32 mouse cellular contexts compared by ENCODE assay signal in the genomic region with DNA sequence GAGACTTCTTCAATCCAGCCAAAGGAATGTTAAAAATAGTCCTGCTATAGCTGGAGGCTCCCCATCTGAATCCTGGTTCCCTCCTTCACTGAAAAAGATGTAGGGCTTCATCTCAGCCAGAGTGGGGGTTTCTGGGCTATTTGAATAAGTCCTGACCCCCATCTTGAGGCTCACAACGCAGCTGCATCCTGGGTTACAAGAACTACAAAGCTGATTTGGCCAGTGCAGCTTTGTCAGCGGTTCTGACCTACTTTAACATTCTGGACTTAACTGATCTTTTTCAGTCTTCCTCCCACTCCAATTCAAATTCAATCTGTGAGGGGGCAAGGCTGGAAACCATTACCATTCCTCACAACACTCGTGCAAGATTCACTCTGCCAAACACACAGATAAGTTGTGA. TPM values are rescaled to one million over a fixed set of nuclear protein-coding genes. Genes with fewer than 3 reads are reported as not detected.
DNase-seq lines count a peak whose midpoint lies in the region; ATAC-seq lines count a peak whose summit lies in the region.
"Had no signal": no experiment of that assay in that cellular context is flagged by ENCODE, and none has a peak within 500 bp of the region (broad histone marks: within the 10 kb centered on the region; RNA-seq: fewer than 3 reads in every experiment).

No protein-coding gene starts in this region.

- H3K27me3 ChIP-seq in midbrain, embryonic 15.5 days (replicated peaks): no peaks in the 10 kb centered on the region
- H3K27me3 ChIP-seq in midbrain, embryonic 13.5 days: no peaks in the 10 kb centered on the region
- H3K27me3 ChIP-seq in heart, embryonic 11.5 days (ENCODE audit: control insufficient read depth, insufficient read depth, low read length): no peaks in the 10 kb centered on the region
- H3K27me3 ChIP-seq: CH12.LX; embryonic facial prominence, embryonic 15.5 days; forebrain, embryonic 12.5 days; heart, embryonic 12.5 days; hindbrain, embryonic 15.5 days; intestine, embryonic 15.5 days; limb, embryonic 12.5 days; liver, embryonic 15.5 days; neural tube, embryonic 15.5 days had no signal

- ATAC-seq in cerebellum, adult (ENCODE audit: insufficient number of reproducible peaks, low FRiP score, low TSS enrichment): peak; percentile 70
- ATAC-seq in frontal cortex, adult (ENCODE audit: low TSS enrichment): peak; percentile 85
- ATAC-seq in midbrain, embryonic 15.5 days (replicated peaks): 0 out of 2 replicates have a peak, but pooled peaks have one; percentile 39
- ATAC-seq in midbrain, embryonic 13.5 days: no peak
- ATAC-seq in heart, embryonic 11.5 days (replicated peaks; ENCODE audit: insufficient number of reproducible peaks, low FRiP score, low TSS enrichment): no peak
- ATAC-seq: intestine, embryonic 15.5 days had no signal

- H3K4me1 ChIP-seq in midbrain, embryonic 15.5 days: no peaks in the 10 kb centered on the region
- H3K4me1 ChIP-seq in midbrain, embryonic 13.5 days (replicated peaks): no peaks in the 10 kb centered on the region
- peaks cover 5% of the 10 kb centered on the region; the same call in 1 of the 2 replicates for H3K4me1 ChIP-seq in heart, embryonic 11.5 days (ENCODE audit: control insufficient read depth, insufficient read depth, low read length)
- H3K4me1 ChIP-seq: embryonic facial prominence, embryonic 15.5 days; forebrain, embryonic 12.5 days; hindbrain, embryonic 15.5 days; intestine, embryonic 15.5 days; limb, embryonic 12.5 days; liver, embryonic 15.5 days; neural tube, embryonic 15.5 days had no signal

- no peak overlapping the region for H3K27ac ChIP-seq in midbrain, embryonic 15.5 days
- H3K27ac ChIP-seq in midbrain, embryonic 13.5 days: no peak overlapping the region
- H3K27ac ChIP-seq in heart, embryonic 11.5 days (ENCODE audit: low read depth, low read length): no peak overlapping the region
- H3K27ac ChIP-seq: embryonic facial prominence, embryonic 15.5 days; forebrain, embryonic 12.5 days; gastrocnemius, adult 2 months; hindbrain, embryonic 15.5 days; intestine, embryonic 15.5 days; kidney, postnatal 0 days; limb, embryonic 12.5 days; liver, embryonic 15.5 days; neural tube, embryonic 15.5 days had no signal

- whole genome bisulfite sequencing in midbrain, embryonic 15.5 days: 44% methylated on average over 3 of the region's 3 CpGs
- 48% methylated on average over 3 of the region's 3 CpGs for WGBS in midbrain, embryonic 13.5 days
- WGBS in heart, embryonic 11.5 days (ENCODE audit: insufficient replicate concordance): 47% methylated on average over 3 of the region's 3 CpGs

- no peaks in the 10 kb centered on the region for H3K9me3 ChIP-seq in midbrain, embryonic 15.5 days
- no peaks in the 10 kb centered on the region for H3K9me3 ChIP-seq in midbrain, embryonic 13.5 days
- no peaks in the 10 kb centered on the region for H3K9me3 ChIP-seq in heart, embryonic 11.5 days (replicated peaks; ENCODE audit: control insufficient read depth, low read length)
- H3K9me3 ChIP-seq: embryonic facial prominence, embryonic 15.5 days; forebrain, embryonic 12.5 days; heart, embryonic 12.5 days; hindbrain, embryonic 15.5 days; intestine, embryonic 15.5 days; limb, embryonic 12.5 days; liver, embryonic 15.5 days; neural tube, embryonic 15.5 days had no signal

- DNase-seq in cerebellum, postnatal 4 days (ENCODE audit: low spot score in 2 of 2): no peak
- DNase-seq in frontal cortex, postnatal 36 days (ENCODE audit: low spot score in 2 of 2): no peak
- DNase-seq in retina, embryonic 14.5 days (ENCODE audit: low spot score): peak; percentile 10
- DNase-seq: adrenal gland, postnatal 10 days; gastrocnemius, adult 2 months; gastrocnemius, postnatal 36 days; heart, adult 18-20 months; heart, postnatal 4 days; kidney, adult 8-10 months; kidney, postnatal 4 days; lung, embryonic 14.5 days; lung, postnatal 14 days; right cerebral cortex, adult 18-20 months; thymus, adult 2 months; thymus, postnatal 36 days had no signal

- H3K4me3 ChIP-seq in midbrain, embryonic 15.5 days: no peak overlapping the region
- no peak overlapping the region for H3K4me3 ChIP-seq in midbrain, embryonic 13.5 days (replicated peaks)
- H3K4me3 ChIP-seq in heart, embryonic 11.5 days (ENCODE audit: low read depth, low read length): no peak overlapping the region
- H3K4me3 ChIP-seq: embryonic facial prominence, embryonic 15.5 days; forebrain, embryonic 12.5 days; gastrocnemius, adult 2 months; heart, embryonic 12.5 days; hindbrain, embryonic 15.5 days; intestine, embryonic 15.5 days; limb, embryonic 12.5 days; liver, embryonic 15.5 days; neural tube, embryonic 15.5 days had no signal

- no peaks in the 10 kb centered on the region for H3K36me3 ChIP-seq in midbrain, embryonic 15.5 days (replicated peaks)
- no peaks in the 10 kb centered on the region for H3K36me3 ChIP-seq in midbrain, embryonic 13.5 days
- H3K36me3 ChIP-seq in heart, embryonic 11.5 days (ENCODE audit: control insufficient read depth, insufficient read depth, low read length): no peaks in the 10 kb centered on the region
- H3K36me3 ChIP-seq: embryonic facial prominence, embryonic 15.5 days; forebrain, embryonic 12.5 days; heart, embryonic 12.5 days; hindbrain, embryonic 15.5 days; intestine, embryonic 15.5 days; limb, embryonic 12.5 days; liver, embryonic 15.5 days; neural tube, embryonic 15.5 days had no signal

- H3K4me2 ChIP-seq in midbrain, embryonic 15.5 days: no peak overlapping the region
- no peak overlapping the region for H3K4me2 ChIP-seq in midbrain, embryonic 13.5 days (replicated peaks)
- no peak overlapping the region for H3K4me2 ChIP-seq in heart, embryonic 11.5 days
- H3K4me2 ChIP-seq: embryonic facial prominence, embryonic 15.5 days; forebrain, embryonic 12.5 days; heart, embryonic 12.5 days; hindbrain, embryonic 15.5 days; intestine, embryonic 15.5 days; limb, embryonic 12.5 days; liver, embryonic 15.5 days; lung, embryonic 14.5 days; neural tube, embryonic 15.5 days had no signal

- no peak overlapping the region for H3K9ac ChIP-seq in midbrain, embryonic 15.5 days
- no peak overlapping the region for H3K9ac ChIP-seq in midbrain, embryonic 13.5 days (replicated peaks)
- no peak overlapping the region for H3K9ac ChIP-seq in heart, embryonic 11.5 days (ENCODE audit: low read depth, low read length)
- H3K9ac ChIP-seq: embryonic facial prominence, embryonic 15.5 days; forebrain, embryonic 12.5 days; heart, embryonic 12.5 days; hindbrain, embryonic 15.5 days; intestine, embryonic 15.5 days; limb, embryonic 12.5 days; liver, embryonic 15.5 days; lung, embryonic 14.5 days; neural tube, embryonic 15.5 days had no signal

RNA-seq across cellular contexts. Expression of a gene that starts 20.2 kb away (rescaled TPM):
- 0.06 and 0.10 TPM in 2 replicates for polyA plus RNA-seq in midbrain, embryonic 15.5 days (2015; fragmentation: Nextera tagmentation; extraction: Ambion mirVana)
- not detected in 2 replicates for polyA plus RNA-seq in midbrain, embryonic 13.5 days (2015; fragmentation: Nextera tagmentation; extraction: Ambion mirVana)
- polyA plus RNA-seq in heart, embryonic 11.5 days (2014; fragmentation: Nextera tagmentation; extraction: Ambion mirVana): 0.80 and 0.84 TPM in 2 replicates
- polyA plus RNA-seq: C2C12; liver, adult 2 months had no signal

Comparison
In these comparisons a context has a peak if more than half of its experiments do, and no peak if none do; other contexts are left out.
1. ATAC-seq: peak in cerebellum, adult (single experiment), frontal cortex, adult (single experiment) and midbrain, embryonic 15.5 days (single experiment); none in midbrain, embryonic 13.5 days (single experiment) and heart, embryonic 11.5 days (single experiment).